Mouse (Mus musculus) adrenal gland, adult 18-20 months (tissue): ENCODE results near the gene Mgrn1. TPM values are rescaled to one million over a fixed set of nuclear protein-coding genes. Genes with fewer than 3 reads are reported as not detected.

Source experiments
- DNase-seq, 2 experiments: peaks; one replicate each; pipeline ENCODE4 v3.0.0; 2021 to 2022; ENCODE audit warnings: low spot score in 2 of 2
- total RNA-seq, 2 experiments: library from RNA; stranded (reverse); gene quantifications; 1 replicate in 1 of 2; 2 replicates in 1 of 2; pipeline ENCODE4 v1.2.3; 2021

Gene Mgrn1
- total RNA-seq, 2 experiments from 2014 or later = 83.7 to 86.4 TPM

DNA sequence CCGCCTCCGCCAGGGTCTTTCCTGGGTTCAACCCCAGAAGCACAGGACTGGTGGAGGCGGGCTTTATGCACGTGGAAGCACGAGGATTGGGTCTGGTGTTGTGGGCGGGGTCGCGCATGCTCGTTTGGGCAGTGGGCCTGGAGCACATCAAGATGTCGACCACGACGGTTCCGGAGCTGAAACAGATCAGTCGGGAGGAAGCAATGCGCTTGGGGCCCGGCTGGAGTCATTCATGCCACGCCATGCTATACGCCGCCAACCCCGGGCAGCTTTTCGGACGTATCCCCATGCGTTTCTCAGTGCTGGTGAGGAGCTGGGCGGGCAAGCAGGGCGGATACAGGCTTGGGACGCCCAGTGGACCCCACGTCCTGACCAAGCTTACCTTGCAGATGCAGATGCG, 52.9 kb downstream of the Mgrn1 start:
- peak; percentile 92 to 93 for DNase-seq

DNA sequence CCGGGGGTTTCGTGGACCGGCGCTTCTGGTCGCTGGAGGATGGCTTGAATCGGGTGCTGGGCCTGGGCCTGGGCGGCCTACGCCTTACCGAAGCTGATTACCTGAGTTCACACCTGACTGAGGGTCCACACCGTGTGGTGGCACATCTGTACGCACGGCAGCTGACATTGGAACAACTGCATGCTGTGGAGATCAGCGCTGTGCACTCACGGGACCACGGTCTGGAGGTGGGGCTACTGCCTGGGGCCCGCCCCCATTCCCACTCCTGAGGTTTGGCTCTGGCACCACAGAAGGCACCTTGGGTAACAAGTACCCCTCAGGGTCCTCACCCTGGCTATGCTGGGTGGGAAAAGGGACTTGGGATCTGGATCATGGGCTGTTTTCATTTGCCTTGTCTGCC, 53.4 kb downstream of the Mgrn1 start:
- DNase-seq = peak in 1 of 2 experiments; percentile 39

DNA sequence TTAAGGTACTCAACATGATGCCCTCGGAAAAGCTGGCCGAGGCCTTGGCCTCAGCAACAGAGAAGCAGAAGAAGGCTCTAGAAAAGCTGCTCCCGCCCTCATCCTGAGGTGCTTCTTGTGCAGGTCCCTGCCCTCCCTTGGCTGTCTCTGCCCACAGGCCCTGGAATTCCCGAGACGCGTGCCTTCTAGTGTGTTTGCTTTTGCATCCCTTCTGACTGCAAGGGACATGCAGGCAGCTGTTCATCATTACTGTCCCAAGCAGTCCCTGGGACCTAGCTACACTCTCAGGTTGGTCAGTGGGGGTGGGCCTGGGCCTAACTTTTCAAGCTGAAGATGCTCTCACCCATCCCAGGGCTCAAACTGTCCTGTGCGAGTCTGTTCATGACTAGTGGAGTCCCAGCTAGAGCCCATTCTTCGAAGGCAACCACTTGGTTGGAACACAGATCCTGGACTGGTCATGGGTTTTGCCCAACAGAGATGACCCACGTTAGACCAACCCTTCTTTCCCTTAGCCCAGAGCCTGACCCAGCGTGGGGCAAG, 54.3 kb downstream of the Mgrn1 start:
- DNase-seq = no peak

DNA sequence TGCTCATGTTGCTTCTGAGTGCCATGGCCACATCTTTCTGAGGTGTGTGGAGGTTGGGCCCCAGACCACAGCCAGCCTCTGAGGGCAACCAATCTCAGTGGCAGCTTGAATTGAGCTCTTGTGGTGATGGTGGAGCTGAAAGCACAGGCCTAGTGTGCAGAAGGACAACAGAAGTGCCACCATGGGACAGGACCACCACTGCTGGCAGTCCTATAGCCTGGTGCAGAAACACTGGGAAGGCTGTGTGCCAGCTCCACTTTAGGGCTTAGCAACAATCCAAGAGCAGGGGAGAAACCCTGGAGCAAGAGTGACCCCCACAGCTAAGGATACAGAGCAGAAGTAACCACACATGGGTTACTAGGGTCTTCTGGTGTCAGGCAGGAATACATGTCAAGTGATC, 55.0 kb downstream of the Mgrn1 start:
- DNase-seq = no peak

DNA sequence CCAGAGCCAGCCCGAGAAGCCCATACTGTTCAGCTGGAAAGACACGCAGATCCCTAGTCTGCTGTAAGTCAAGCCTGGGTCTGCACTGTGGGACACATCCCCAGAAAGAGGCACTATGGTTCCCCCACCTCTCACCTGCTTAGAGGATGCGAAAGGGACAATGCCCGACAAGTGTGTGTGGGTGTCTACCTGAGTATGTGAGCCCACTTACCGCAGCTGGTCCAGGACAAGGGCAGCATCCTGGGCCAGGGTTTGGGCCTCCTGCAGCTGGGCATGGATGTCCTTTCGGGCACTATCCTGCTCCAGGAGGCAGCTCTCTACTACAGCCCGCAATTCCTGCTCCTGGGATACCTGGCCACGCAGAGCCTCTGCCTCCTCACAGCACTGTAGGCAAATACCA, 56.8 kb downstream of the Mgrn1 start:
- DNase-seq = no peak

DNA sequence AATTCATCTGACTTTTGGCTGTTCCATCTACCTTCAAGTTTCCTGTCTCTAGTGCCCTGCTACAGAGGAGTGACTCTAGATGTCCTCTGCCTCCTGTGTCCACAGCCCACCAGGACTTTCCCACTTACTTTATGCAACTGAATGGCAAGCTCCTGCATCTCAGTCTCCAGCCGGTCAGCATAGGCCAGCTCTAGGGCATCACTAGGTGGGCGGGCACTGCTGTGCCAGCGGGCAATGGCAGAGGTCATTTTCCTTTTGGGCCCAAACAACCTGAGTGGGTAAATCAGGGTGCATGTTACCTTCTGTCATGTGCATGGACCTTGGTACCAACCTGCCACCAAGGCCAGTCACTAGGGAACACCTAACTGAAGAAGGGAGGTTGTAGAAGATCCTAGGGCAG, 57.4 kb downstream of the Mgrn1 start:
- DNase-seq = no peak

DNA sequence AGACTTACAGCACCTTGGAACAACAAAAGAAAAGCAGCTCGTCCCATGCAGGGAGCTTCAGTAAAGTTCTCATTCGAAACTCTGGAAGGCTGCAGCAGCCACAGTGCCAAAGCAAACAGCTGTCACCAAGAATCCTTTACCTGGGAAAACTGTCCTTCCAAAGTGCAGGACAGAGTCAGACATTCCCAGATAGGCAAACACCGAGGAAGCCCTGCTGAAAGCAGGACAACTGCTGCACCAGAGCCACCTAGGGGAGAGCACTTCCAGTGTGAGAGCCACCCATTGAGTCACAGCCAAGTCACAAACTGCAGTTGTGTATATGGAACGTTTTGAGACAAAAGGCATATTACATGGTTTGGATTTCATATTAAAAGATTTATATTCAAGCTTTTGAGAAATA, 59.4 kb downstream of the Mgrn1 start:
- DNase-seq = no peak

DNA sequence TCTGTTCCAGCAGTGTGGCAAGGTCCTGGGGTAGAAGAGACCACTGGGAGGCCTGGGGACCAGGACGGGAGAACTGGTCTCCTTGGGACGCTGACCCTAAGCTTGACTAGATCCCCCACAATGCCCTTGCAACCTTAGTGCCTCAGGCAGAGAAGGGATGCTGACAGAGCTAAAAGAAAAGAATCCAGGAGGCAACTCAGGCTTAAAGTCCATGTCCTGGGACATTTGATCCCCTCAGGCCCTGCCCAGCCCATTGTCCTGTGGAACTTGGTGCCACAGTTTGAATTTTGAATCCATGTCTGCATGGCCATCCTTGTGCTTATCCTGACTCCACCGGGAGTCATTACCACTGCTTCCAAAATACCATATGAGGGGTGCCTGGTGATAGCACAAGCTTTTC, 60.1 kb downstream of the Mgrn1 start:
- DNase-seq = no peak

DNA sequence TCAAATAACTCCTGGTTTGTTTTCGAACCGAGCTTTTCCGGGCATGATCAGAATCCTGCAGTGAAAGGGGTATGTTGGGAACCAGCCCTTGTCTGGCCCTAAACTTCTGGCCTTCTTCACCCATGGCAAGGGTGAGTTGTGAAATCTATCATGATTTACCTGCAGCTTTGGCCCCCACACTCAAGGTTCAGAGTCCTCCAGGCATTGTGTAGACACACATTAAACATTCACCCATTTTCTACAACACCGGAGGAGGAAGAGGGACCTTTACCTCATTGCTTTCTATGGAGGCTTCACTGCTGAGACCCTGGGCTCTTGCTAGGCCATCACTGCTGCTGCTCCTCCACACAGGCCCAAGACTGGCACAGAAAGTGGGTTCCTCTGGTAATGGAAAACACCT, 61.3 kb downstream of the Mgrn1 start:
- no peak for DNase-seq

DNA sequence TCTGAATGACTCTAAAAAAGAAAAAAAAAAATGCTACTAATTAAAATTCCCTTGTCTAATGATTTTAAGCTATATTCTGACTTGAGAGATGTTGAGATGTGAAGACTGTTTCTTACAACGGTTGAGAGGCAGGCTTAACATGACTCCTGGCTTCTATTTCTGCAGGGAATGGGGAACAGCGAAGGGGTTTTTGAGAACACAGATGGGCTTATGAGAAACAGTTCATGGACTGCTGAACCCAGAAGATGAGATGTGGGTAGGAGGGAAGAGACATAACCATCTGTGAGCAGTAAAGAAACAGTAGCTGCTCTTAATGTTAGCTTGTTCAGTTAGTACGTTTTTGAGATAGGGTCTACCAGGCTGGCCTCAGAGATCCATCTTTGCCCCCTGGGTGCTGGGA, 70.6 kb downstream of the Mgrn1 start:
- no peak for DNase-seq

DNA sequence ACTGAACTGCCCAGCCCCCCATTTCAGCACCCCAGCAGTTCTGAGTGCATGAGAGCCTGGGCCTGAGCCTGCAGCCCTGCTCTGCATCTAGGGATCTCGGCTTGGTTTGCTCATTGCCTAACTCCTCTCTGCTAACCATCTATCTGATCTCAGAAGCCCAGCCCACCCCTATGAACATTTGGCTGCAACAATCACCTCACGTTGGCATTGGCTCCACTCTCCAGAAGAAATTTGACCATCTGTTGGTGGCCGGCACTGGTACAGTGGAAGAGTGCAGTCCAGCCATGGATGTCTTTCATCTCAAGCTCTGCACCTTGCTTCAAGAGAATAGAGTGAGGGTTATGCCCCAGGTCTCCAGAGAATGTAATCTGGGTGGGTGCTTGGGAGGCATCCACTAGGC, 71.4 kb downstream of the Mgrn1 start:
- no peak for DNase-seq

DNA sequence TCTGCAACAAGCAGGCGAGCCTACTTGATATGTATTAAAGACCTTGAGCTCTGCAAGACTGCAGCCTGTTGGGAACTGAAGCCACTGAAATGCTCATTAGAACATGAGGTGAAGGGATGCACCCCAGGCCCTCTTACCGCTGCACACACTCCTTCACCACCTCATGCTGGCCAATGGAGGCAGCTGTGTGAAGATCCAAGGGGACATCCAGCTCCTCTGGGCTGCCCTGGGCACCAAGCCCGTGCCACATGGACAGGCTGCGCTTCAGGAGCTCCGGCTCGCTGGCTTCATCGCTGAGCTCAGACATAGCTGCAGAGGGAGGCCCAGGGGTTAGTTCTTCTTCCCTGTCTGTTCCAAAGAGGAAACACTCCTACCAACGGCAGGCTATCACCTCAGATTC, 74.2 kb downstream of the Mgrn1 start:
- no peak for DNase-seq

DNA sequence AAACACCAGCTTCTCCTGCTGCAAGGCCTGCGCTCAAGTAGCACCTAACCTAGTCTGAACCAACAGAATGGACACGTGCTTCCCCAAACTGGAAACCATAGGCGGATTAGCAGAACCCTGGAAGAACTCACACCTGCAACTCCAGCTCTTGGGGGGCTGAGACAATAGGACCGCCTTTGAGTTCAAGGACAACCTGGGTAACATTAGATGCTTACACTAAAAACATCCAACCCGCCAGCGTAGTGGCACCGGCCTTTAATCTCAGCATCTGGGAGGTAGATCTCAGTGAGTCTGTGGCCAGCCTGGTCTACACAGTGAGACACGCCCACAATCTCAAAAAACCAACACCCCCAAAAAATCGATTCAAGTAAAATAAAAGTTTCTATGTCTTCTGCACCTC, 77.3 kb downstream of the Mgrn1 start:
- no peak for DNase-seq

DNA sequence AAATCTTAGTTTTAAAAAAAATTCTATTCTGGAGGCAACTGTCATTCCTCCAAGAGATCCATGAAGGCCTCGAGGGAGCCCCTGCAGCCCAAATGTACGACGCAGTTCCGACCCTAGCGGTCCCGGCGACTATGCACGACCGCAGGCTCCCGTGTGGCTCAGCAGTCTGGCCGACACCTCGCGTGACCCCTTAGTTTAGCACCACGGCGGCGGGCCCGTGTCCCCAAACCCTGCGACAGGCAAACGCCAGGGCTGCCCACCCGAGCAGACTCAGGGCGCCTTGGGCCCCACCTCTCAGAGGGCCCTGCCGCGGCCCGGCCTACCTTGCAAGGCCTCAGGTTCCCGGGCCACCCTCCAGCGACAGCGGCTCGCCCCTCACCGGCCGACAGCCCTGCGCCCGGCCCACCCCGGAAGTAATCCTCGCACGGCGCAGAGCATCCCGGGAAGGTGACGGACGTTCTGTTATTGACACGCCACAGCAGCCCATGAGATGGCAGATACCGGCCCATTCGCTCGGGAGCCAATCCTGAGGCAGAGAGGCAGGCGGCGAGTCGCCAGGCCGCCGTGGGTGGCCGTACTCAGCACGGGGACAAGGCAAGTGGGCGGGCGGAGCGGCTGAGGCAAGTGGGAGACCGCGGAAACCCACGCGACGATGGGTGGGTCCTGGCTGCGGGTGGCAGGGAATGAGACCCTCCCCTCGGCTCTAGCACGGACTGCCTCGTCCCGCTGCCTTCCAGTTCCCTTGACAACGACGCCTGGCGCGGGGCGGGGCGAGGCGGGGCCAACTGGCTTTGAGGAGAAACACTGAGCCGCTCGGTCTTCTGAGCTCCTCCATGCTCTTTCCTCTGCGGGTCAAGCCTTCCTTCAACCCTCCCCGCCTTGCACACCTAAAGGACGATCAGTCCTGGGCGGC, 78.0 kb downstream of the Mgrn1 start, which contains the start of gene Anks3:
TSS of gene Anks3 (minus strand) at position 409 of the 913 bp plus-strand sequence.
- peak; percentile 95 for DNase-seq

DNA sequence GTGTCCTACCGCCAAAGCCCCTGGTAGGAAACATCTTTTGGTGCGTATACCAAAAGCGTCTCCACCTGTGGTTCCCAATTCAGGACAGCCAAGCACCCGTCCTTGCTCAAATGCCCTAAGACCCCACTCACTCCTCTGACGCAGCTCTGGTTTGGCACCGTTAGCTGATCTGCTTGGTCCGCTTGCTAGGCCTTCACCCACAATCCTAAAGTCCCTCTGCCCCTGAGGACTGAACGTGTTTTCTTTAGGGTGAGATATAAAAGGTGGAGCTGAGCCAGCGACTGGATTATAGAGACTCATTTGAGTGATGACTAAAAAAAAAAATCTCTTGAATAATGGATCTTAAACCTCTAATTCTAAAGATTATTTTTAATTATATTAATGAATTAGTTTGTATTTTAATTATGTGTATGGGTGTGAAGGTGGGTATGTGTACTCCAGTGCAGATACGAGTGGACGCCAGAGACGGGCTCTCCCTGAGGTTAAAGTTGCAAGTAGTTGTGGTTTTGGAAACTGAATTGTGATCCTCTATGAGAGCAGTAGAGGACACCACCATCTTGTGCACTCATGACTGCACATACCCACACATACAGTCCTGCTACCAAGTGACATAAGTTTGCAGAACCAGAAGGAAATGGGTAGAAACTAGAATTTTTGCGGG, 78.8 kb downstream of the Mgrn1 start:
- DNase-seq = no peak

DNA sequence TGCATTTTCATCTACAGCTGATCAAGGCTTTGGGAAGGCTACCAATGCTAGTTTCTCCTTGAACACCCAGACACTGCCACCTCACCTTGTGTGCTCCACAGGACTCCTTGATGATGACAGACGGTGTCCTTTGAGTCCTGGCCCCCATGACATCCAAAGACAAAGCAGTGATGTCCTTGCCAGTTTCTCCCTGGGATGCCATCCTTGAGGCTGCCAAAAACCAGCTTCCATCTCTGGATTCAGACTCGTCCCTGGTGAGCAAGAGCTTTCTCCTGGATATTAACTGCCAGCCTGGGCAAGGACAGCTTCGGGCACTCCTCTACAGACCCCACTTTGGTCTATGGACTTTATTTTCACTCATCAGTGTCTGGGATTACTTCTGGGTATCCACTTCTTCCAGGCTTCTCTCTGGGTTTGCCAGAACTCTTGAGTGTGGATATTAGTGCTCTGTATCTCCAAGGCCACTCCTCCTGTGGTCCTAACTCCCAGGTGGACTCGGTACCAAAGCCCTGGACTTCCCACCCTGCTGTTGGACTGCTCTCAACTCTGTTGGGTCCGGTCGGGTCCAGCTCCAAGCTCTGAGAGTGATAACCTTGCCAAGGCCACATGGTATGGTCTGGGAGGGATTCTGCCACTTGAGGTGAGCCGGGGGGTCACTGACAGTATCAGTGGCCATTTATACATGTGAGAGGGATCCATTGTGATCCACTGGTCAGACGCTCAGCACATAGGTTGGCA, 79.5 kb downstream of the Mgrn1 start:
- DNase-seq = no peak

DNA sequence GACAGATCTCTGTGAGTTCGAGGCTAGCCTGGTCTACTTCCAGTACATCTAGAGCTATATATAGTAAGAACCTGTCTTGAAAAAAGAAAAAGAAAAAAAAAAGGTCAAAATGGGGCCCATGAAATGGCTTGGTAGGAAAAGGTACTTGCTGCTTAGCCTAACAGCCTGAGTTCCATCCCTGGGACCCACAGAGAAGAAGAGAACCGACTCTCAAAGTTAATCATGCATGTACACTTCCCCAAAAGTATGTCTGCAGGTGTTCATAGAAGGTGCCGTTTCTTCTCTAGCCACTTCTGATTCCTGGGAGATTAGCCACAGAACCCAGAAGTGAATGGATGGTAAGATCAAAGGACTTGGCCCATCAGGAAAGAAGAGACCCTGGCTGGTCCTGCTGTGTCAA, 82.4 kb downstream of the Mgrn1 start:
- no peak for DNase-seq

DNA sequence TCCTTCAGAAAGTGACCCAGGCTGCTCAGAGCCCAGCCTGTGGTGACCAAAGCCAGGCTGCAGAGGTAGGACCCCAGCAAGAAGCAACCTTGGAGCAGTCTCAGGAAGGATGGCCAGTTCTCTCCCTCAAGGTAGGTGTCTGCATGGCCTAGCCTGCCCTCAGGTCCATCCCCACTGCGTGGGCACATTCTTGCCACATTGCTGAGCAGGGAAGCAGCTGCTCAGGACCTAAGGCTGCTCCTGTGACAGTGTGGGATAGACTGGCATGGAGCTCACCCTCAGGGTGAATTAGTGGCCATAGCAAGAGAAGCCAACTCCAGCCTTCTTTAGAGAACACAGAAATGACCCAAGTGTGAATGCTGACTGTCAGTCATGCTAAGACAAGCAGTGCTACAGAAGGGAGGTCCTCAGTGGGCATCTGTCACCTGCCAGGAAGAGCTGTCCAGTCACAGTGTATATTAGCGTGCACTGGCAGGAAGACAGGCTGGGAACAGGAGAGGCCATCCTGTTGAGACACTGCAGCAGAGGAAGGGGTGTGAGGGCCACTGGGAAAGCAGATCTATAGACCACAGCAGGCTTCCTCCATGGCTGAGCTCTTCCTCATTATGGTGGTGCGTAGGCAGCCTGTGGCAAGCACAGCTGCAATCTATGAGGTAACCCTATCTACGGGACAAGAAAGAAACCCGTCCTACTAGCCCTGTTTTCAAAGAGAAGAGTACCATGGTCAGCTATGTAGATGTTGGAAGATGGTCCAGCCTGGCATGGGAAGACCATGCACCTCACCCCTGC, 83.2 kb downstream of the Mgrn1 start:
- DNase-seq = no peak

DNA sequence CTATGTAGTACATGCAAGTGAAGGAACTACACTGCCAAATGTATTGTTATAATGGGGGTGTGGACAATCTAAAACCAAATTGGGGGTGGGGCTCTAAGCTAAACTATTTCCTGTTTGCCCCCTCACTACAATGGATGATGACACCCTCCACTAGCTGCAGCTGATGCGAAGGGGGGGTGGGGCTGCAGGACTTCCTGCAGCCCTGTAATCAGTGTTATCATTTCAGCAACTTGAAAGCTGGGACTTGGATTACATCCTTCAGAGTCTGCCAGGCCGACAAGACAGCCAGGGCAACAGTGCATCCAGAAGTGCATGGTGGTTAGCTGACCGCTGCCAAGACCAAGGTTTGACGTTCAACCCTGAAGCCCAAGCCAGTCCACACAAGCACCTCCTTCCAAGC, 85.6 kb downstream of the Mgrn1 start:
- DNase-seq = no peak

DNA sequence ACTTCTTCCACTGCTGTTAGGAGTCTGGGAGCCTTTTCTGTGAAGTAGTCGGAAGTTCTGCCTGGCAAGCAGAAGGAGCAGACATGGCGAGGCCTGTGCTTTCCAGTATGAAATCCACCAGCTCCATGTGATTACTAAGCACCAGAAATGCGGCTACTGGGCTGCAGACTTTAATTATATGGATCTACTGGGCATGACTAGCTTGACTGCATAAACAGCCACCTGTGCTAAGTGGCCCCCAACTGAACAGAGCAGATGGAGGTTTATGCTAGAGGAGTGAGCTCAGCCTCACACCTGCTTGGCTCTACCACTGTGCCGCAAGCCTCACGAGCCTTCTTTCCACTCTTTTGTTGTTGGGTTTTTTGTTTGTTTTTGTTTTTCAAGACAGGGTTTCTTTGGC, 88.5 kb downstream of the Mgrn1 start:
- DNase-seq = no peak

DNA sequence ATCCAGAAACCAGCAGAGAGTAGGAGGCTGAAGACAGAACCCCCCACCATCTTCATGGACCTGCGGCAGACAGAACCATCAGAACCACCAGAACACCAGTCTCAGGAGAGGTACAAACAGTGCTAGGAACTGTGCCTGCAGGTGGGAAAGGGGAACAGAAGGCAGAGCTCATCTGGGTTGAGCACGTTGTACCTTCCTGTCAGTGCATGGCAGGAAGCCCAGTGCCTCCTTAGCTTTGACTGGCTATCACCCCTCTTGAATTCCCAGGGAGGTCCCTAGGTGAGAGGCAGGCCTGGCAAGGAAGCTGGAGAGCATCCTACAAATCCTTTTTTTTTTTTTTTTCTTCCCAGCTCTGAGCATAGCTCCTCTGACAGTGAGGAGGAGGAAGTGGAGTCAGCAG, 90.1 kb downstream of the Mgrn1 start:
- no peak for DNase-seq
